Mouse (Mus musculus): ENCODE measurements around the gene Npb.

DNA sequence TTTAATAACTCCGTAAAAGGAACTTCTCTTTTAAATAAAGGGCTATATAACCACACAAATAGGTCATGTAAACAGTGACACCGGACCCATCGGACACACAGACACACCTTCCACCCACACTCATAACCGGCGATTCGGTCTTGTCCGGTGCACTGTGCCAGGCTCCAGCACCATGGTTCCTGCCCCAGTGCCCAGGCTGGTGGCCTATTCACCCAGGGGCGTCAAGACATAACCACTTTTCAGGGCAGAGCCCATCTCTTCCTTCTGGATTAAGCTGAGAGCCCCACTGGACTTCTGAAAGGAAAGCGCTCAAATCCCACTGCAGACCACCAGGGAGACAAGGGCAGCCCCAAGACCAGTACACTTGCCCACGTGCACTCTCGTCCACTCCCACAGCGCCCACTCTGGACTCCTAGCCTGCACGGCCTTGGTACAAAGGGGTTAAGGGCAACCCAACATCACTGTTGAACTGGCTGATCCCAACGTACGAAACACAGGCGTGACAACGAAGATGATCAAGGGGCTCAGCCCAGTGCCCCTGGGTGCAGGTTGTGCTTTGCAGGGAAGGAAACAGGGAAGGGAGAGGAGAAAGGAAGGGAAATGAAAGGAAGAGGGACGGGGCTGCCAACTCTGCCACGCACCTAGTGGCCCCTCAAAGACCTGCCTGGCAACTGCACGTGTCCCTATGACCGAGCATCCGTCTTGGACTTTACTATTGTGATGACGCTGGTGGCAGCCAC, 20.5 kb downstream of the Npb start:
- TF ChIP-seq CTCF (IDR thresholded peaks at IDR 0.05; ENCODE audit: low read depth) (no peak), EP300 (IDR thresholded peaks at IDR 0.05; ENCODE audit: low read depth) (no peak)
